Mouse (Mus musculus) T-helper 2 cell (primary cell): ENCODE measurements at regions not wholly inside any gene's neighbourhood (a gene's known extent, or its start where the extent isn't known, plus 50 kb on each side); places are given as distances from the start of the nearest gene placed in this dataset.

Source experiments
- in situ Hi-C: fragments of 300-600 bp; cut with MboI, MseI; formaldehyde crosslinking; loops from one replicate; pipeline ENCODE4 v1.15.1; 2025; ENCODE audit warnings: high pct_unique_total_duplicates

GRCm38 (mm10) chr4:32074399-32075296, 110.8 kb downstream of the Map3k7 start:
- in situ Hi-C loops: no loop called here

GRCm38 (mm10) chr4:32076391-32076925, 112.6 kb downstream of the Map3k7 start:
- in situ Hi-C loops: no loop called here

DNA sequence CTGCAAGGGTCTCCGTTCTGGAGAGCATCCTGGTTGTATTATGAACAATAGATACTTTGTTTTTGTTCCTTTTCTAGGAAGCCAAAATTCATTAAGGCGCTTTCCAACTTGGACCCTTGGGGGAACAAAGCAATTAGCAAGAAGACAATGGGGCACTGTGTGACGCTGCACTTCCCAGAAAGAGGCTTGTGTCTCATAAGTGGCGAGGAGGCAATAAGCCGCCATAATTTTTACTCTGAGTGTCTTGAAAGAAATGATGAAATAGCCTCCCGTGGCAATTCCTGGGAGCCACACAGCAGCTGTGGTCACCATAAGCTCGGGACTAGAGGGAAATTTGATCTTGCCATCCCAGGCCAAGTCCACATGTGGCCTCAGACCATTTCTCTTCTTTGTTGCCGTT, 119.6 kb downstream of the Map3k7 start:
- in situ Hi-C loops: no loop called here

GRCm38 (mm10) chr4:32084250-32084869, 120.5 kb downstream of the Map3k7 start:
- in situ Hi-C loops: no loop called here

- in situ Hi-C loops: no loop called here
Measured at GRCm38 (mm10) chr4:32085040-32085439, 121.1 kb downstream of the Map3k7 start.

GRCm38 (mm10) chr4:32091086-32091485, 127.2 kb downstream of the Map3k7 start:
- in situ Hi-C loops: no loop called here

DNA sequence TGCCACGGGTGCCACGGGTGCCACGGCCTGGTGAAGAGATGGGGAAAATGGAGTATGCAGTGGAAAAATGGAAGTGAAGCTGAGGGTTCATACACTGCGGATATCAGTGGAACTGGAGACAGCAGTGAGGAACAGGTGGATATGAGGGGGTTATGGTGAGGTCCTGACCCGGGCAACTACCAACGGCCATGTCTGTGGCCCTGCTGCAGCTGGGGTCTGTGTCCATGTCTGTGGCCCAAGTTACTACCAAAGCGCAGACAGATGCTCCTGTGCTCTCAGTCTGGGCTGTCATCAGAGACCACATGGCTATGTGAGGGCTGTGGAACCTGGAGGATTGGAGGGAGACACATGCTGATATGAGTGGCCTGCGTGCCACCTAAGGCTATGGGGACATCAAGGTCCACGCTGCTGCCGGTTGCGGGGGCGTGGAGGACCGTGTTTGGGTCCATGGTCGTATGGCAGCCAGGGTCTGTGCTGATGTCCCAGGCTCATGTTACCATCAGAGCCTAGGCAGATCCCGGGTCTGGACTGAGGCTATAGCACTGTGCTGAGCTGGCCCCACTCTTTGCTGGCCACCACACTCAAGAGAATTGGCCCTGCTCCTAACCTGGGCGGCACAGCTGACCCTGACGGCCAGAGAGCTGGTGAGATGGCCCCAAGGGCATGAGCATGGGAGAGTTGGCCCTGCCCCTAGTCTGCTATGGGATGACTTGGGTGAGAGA, 128.6 kb downstream of the Map3k7 start:
- in situ Hi-C loops: no loop called here

- in situ Hi-C loops: no loop called here
Measured at GRCm38 (mm10) chr4:32098233-32098632, 134.3 kb downstream of the Map3k7 start.

- in situ Hi-C loops: no loop called here
Measured at GRCm38 (mm10) chr4:32101002-32101401, 137.1 kb downstream of the Map3k7 start.

DNA sequence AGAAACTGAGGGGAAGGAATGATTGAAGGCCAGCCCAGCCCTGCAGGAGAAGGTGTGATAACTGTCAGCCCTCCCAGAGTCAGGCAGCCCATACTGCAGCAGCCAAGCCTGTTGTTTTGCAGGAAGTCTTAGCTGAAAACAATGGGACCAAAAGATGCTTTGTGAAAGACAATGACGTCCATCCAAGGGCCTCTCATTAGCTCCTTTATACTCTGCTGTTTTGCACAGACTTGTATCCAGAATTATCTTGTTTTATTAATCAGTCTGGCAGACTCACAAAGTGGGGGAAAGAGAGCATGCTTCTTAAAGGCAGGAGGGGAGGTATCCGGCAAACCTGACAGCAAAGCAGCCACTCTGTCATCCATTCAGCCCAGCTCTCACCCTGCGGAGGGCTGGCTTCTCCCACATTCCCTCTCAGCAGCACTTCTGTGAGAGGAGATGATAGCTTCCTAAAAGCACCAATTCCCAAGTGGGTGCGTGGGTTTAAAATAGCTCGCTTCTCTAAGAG, 131.9 kb upstream of the Bach2 start:
- in situ Hi-C loops: no loop called here

- in situ Hi-C loops: no loop called here
Measured at GRCm38 (mm10) chr4:32122320-32122719, 116.3 kb upstream of the Bach2 start.

DNA sequence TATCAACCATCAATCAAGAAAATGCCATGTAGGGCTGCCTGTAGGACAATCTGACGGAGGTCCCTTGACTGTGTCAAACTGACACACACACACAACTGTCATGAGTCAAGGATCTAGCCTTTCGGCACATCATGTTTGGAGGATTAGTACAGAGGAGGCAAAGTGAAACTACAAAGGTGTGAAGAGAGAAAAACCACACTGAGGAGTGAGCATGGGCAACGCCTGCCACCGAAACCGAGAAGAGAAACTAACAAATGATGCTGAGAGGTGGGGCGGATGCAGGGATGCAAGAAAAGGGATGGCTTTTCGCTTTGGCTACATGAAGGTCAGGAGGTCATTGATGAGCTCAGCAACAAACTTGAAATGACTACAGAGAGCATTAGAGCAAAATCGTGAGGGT, 111.8 kb upstream of the Bach2 start:
- in situ Hi-C loops: no loop called here

DNA sequence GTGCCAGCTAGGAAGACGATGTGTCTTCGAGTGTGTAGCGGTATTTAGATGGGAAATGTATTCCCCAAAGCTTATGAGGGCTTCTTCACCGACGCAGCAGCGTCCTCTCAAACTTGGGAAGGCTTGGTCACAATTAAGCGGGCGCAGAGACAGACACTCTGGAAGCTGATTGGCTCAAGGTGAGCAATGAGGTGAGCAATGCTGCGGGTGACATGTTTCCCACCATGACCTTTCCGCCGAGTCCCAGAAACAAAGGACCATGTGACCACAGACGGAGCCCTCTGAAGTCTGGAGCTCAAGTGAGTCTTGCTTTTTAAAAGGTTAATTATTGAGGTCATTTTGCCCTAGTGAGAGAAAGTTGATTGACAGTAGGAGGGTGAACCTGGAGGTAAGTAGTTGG, 108.0 kb upstream of the Bach2 start:
- in situ Hi-C loops: no loop called here

GRCm38 (mm10) chr4:32131819-32132218, 106.8 kb upstream of the Bach2 start:
- in situ Hi-C loops: no loop called here

DNA sequence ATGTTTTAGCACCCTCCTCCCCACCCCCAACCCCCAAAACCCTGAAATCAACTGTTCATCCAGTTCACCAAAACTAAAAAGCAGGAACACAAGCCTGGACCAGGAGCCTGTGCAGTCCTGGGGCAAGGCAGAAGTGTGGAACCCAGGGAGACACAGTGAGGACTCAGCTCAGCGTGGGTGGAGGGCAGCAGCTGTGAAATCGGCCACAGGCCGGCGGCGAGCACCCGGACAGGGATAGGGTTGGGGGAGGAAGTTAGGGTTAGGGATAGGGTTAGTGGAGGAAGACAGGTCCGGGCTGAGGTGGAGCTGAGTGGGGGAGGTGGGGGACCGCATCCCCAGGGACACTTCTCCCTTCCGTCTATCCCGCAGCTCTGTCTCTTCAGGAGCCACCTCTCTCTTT, 102.5 kb upstream of the Bach2 start:
- in situ Hi-C loops: no loop called here

- in situ Hi-C loops: no loop called here
Measured at GRCm38 (mm10) chr4:32137243-32137642, 101.4 kb upstream of the Bach2 start.

- in situ Hi-C loops: no loop called here
Measured at GRCm38 (mm10) chr4:32137966-32138365, 100.6 kb upstream of the Bach2 start.

DNA sequence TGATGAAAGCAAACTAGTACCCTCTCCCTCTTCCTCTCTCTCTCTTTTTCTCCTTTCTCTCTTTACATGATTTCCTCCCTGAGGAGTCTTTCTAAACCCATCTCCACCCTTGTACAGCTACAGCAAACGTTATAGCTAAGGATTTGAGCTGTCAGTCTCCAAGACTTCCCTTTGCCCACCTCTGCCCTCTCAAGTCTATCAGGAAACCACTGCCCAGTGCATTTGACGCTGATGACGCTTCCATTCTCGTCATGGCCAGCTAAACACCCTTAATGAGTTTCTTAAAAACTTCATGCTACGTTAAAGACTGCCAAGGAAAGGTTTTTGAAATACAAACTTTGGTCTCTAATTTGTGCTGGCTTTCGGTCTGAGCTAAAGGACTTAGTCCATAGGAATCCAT, 99.0 kb upstream of the Bach2 start:
- in situ Hi-C loops: no loop called here

DNA sequence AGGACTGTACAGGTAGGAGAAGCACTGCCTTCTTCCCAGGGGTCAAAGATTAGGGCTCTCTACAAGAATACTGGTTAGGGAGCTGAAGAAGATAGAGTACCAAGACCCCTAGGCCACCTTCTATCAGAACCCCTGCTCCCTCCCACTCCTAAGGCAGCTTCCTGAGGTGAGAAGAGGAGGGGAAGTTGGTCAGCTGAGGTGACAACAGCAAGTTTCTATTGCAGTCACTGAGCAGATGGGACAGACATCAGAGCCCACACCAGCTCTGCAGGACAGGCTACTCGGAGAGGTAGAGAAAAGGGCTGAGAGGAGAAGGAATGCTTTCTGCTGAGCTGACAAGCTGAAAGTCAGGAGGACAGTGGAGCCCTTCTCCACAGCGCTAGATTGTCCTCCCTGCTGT, 98.5 kb upstream of the Bach2 start:
- in situ Hi-C loops: loop anchor here (10.0 kb wide), 1 partner anchor 105 kb away; no protein-coding TSS in a partner anchor

- in situ Hi-C loops: loop anchor here (10.0 kb wide), 1 partner anchor 103 kb away; no protein-coding TSS in a partner anchor
Measured at GRCm38 (mm10) chr4:32142198-32142597, 96.4 kb upstream of the Bach2 start.

DNA sequence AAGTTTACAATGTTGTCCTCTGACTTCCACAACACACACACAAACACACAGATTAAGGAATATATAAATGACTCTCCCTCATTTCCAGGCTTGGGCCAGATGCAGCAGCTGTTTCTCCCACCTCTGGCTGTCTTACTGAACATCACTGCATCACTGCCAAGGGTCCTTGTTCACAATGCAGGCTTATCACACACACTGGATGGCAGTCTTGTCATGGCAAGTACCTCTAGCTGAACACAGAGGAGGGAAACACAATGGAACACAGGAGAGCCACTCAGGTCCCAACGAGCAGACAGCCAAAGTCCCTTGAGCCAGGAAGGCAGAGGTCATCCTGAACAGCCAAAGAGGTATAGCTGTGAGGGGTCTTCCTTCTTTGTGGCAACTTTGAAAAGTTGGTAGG, 91.5 kb upstream of the Bach2 start:
- in situ Hi-C loops: loop anchor here (10.0 kb wide), 1 partner anchor 98 kb away; no protein-coding TSS in a partner anchor

GRCm38 (mm10) chr4:32148597-32148996, 90.0 kb upstream of the Bach2 start:
- in situ Hi-C loops: loop anchor here (10.0 kb wide), 1 partner anchor 96 kb away; no protein-coding TSS in a partner anchor
